Mouse (Mus musculus) gastrocnemius, adult 18-20 months (tissue): ENCODE data around the gene Angpt4. TPM values are rescaled to one million over a fixed set of nuclear protein-coding genes. Genes with fewer than 3 reads are reported as not detected.

Source experiments
- DNase-seq: peaks from one replicate; pipeline ENCODE4 v3.0.0; 2021; ENCODE audit warnings: low spot score
- total RNA-seq, 2 experiments: library from RNA; stranded (reverse); gene quantifications; 2 replicates each; pipeline ENCODE4 v1.2.3; 2021

Gene Angpt4
- total RNA-seq, 2 experiments from 2014 or later: 0.18 to 0.24 TPM

DNA sequence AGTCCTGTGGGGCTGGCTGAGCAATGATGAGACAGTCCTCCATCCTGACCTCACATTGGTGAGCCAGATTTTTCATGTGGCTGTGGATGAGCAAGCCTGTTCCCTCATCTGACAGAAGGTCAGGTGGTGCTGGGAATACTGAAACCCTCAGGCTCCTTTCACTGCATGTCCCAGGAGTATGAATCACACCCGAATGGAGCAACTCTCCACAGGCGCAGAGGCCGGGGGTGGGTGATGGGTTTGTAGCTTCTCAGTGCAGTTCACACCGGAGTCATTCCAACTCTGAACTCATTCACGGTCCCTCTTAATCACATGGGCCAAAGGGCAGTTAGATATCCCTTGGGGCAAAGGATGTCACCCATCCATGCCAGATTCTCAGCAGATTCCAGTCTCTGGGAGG is 3.1 kb downstream of the Angpt4 start:
- DNase-seq: no peak

DNA sequence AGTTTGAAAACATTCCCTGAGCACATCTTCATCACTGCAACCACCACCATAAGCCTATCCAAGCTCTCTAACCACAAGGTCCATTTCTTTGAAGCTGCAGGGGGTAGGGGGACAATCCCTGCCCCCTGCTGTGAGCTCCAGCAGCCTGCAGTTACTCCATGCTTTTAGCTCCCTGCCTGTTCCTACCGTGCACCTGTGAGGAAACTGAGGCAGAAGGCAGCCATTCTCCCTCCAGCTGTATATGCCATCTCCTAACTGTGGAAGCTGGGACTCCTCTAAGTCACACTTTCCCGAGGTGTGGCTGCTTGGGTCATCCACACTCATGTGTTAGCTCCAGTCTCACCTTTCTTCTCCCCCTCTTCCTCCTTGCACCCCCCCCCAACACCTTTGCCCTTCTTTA is 4.1 kb downstream of the Angpt4 start:
- no peak for DNase-seq

DNA sequence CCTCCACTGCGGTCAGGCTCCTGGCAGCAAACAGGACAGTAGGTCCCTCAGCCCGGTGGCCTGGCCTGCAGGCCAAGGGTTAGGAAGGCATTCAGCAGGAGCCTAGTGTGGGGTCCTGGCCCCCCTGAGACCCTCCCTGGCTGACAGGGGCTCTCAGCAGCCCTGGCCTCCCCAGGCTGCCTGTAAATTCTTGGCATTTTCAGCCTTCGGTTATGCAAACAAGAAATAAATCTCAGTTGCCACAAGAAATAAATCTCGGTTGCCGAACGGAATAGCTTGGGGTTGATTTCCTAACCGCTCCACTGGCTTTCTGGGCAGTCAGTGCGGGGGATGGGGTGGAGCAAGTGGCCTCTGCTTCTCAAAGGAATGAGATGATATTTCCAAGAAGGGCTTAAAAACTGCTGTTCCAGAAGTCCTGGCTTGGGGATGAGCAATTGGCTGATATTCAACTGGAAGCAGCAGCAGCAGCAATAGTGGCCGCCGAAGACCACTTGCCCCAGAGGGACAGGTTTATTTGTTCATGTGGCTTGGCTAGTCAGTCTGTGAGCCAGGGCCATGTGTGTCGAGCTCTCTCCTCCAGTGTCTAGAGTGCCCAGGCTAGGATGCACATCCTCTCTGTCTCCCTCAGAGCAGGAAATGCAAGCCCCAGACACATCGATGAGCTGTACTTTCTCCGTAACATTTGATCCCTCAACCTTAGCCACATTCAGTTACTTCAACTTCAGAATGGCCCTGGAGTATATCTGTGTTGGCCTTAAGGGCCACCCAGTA is 5.2 kb downstream of the Angpt4 start:
- DNase-seq: peak; percentile 55

DNA sequence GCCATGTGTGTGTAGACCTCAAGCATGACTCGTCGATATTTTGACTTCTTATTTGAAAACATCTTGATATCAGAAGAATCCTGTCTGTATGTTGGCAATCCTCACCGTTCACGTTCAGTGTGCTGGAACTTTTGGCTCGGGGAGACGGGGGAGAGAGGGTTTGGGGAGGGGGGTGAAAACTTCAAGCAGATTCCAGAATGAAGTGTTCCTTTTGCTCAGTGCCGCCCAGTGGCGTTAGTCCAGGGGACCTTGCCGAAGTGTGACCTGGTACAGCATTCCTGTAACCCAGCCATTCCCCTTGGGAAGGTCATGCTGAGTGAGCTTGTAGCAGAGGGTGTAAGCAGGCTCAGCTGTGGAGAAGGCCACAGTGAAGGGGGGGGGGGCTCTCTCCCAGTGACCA is 8.1 kb downstream of the Angpt4 start:
- no peak for DNase-seq

DNA sequence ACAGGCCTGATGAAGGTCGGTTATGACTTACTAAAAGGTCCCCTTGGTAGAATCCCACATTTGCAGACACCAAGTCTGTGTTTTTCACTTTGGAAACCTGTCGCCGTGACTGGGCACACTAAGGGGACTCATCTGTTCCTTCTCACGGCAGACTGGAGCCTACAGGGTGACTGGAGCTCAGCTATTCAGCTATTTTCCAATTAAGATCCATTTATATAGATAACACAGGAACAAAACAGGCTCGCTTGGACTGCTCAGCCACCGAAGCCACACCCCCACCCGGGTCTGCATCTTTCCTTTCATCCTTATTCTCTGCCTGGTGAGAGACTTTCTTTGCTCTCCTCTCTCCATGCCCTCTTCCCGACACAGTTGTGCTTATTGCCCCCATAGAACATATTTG is 10.1 kb downstream of the Angpt4 start:
- no peak for DNase-seq

DNA sequence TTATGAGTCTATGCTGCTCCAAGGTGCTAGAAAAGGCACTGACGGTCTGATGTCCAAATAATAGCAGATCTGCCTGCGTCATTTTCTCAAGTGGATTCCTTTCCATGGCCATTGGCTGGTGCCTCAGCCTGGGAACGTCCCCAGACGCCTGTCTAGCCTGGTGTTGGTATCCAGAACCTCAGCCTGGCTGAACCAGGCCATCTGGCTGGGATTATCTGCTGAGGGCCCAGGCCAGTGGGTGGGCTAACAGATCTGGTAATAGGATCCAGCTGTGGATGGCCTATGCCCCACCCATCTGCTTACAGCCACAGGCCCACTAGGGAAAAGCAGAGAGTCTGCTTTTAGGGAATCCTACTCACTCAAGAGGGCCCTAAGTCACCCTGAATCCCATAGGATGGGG is 10.6 kb downstream of the Angpt4 start:
- DNase-seq: peak; percentile 54

DNA sequence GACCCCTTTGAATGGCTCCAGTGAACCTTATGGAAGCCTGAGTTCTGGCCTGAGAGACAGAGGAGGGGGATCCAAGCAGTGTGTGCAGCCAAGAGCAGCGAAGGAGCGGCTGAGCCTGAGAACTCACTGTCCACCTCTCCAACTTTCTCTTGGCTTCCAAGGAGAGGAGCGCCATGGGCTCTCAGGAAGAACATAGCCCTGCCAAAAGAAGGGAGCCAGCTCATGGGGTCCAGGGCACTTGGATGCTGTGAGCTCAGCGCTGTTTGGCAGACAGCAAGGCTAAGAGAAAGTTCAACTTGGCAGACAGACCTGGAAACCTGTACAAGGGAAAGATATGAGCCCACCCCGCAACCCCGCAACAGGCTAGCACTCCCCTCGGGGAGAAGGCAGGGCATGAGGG is 13.3 kb downstream of the Angpt4 start:
- no peak for DNase-seq

DNA sequence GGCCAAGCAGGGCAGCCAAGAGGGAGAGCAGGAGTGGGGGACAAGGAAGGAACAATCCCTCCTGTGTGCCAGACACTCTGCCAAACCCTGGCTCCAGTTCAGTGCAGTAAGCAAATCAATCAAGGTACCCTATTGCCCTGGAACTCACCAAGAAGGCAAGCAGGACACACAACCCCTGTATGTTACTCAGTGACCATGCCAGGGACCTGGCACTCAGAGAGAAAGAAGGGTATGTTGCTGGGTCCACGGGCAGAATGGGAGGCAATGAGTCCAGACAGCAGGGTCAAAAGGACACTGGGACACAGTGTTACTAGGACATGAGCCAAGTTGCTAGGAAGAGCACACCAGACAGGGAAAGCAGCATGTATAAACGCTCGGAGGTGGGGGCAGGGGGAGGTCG is 14.7 kb downstream of the Angpt4 start:
- no peak for DNase-seq

DNA sequence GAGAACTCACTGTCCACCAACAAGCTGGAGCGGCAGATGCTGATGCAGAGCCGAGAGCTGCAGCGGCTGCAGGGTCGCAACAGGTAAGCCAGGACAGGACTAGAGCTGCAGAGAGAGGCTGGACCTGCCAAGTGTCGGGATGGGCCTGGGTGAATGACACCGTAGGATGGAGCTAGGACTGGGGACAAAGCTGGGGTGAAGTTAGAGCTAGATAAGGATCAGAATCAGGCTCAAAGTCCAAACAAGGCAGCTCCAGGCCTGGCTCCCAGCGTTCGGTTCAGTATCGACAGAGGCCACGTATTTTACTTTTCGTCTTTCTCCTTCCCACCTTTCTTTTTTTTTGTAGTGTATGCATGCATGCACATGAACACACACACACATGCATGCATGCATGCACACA is 16.1 kb downstream of the Angpt4 start:
- no peak for DNase-seq

DNA sequence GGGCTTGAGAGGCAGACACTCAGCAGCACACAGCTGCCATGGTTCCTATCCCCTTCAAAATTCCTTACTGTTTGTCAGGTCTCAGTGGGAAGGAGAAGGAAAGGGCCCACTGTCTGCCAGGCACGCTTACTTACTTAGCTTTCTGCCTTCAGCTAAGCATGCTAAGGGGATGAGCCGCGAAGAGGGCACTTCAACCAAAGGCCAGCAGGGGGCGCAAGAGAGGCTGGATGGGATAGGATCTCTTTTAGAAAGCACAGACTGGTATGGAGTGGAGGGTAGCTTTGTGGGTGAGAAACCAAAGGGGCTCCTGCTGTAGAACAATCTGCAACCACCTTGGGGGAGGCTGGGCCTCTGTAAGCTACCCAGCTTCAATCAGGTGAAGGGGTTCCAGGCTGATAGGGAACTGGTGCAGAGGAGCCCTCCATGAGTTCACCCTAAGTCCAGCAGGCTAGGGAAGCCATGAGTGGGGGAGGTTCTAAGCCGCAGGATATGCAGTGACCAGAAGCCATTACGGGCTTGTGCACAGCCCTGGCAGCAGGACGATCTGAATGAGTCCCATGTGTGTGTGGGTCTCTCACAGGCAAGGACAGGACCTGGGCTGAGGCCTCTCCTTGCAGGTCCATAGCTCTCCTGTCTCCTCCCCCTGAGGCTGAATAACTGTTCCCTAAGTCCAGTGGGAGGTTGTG is 19.5 kb downstream of the Angpt4 start:
- DNase-seq: peak; percentile 87

DNA sequence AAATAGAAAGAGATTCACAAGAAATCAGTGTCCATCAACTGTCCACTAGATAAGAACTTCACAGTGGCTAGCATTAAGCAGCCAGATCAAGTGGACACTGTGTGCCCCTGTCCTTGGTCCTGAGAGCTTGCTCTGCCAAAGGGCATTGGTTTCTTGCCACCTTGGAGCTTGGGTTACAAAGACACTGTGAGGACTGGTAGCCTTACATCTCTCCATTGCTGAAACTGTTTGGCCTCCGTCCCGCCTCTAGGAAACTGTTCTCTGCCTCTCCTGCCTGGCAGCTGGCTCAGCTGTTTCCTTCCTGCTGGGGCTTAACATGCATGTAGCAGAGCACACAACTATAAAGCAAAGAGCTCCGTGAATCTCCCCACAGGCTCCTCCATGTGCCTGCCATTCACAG is 26.9 kb downstream of the Angpt4 start:
- DNase-seq: peak; percentile 91

DNA sequence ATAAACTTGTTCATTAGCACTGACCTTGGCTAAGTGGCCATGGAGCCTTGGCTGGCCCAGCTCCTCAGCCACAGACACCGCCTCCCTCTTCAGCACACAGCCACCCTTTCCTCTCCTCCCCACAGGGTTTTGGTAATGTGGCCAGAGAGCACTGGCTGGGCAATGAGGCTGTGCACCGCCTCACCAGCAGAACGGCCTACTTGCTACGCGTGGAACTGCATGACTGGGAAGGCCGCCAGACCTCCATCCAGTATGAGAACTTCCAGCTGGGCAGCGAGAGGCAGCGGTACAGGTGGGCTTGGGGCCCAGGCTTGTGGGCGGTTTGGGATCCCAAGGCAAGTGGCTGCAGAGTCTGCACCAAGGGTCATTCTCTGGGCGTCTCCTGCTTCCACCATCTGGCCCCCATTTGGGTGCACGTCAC is 27.8 kb downstream of the Angpt4 start:
- peak; percentile 47 for DNase-seq

DNA sequence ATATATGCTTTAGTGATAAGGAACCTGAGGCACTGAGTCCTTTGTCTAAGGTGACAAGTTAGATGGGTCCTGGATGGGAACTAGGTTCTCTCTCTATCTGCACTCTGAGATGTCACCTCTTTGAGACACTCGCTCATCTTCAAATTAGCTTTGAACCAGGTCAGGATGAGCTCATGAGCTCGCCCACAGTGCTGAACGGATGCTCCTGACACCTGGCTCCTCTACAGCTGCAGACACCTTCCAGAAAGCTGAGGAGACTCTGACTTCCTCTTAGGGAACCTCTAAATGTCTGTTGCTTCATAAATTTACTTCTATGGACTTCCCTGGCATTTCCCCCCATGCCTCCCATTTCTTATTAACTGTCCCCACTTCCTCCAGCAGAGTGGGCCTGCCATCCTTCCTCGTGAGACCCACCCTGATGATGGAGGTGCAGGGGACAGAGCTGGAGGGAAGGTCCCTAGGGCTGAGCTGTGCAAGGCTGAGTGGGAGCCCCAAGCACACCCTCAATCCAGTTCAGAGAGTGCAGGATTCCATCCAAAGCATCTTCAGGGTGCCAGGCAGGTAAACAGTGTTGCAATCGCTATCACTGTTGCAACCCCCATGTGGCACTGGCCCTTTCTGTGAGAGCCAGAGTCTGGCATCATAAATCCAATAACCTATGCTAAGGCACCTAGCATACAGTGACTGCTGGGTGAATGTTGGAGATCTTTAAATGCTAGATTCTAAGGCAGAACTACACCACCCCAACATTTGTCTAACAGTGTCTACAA is 28.8 kb downstream of the Angpt4 start:
- DNase-seq: no peak

DNA sequence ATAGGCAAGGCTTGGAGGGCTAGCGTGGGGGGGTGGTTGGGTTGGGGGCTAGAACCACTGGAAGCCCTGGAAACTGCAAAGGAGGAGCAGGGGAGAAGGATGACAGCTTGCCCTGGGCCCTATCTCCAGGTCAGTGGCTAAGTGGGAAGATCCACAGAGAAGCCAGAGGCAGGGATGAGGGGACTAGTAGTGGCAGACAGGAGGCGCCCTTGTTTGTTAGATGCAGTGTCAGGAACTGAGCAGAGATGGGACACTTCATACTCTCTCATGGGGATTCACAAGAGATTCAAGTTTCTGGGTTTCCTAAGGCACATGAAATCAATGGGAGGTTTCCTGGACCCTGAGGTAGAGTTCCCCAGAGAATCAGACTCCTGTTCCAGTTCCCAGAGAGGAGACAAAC is 30.3 kb downstream of the Angpt4 start:
- DNase-seq: peak; percentile 45

DNA sequence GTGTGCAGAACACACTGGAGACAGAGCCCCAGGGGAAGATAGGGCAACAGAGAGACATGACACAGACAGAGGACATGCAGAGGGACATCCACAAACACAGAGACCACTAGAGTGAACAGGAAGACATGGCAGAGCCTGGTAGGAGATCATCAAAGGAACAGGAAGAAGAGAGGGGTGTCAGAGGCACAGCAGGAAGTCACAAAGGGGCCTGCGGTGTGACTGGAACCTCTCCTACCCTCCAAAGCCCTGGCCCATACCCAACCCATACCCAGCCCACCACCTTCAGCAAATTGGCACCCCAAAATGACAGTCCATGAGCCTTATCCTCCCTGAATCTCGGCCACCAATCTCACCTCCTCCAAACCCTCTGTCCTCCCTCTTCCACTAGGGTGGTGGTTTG is 33.1 kb downstream of the Angpt4 start:
- no peak for DNase-seq

DNA sequence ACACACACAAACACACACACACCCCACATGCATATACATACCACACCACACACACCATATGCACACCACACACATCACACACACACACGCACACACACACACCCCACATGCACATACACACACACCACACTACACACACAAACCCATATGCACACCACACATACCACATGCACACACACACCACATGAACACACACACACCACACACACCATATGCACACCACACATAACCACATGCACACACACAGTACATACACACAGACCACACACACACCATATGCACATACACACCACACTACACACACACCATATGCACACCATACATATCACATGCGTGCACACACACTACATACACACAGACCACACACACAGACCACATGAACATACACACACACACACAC is 36.6 kb downstream of the Angpt4 start:
- no peak for DNase-seq

DNA sequence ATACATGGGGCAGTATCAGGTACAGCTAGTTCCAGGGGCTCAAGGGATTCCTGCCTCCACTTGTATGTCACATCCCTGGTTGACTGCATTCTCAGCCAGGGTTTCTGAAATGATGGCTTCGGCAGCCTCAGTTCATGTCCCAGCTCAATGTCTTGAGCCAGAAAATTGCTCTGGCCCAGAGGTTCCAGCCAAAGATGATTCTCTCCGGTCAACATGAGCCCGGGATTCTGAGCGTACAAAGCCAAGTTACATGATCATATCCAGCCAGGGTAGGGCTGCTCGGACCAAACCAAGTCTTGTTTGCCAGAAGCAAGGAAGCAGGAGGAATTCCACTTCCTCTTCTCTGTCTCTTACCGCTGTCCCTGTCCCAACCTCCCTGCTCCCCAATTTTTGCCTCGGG is 37.3 kb downstream of the Angpt4 start:
- DNase-seq: peak; percentile 41

DNA sequence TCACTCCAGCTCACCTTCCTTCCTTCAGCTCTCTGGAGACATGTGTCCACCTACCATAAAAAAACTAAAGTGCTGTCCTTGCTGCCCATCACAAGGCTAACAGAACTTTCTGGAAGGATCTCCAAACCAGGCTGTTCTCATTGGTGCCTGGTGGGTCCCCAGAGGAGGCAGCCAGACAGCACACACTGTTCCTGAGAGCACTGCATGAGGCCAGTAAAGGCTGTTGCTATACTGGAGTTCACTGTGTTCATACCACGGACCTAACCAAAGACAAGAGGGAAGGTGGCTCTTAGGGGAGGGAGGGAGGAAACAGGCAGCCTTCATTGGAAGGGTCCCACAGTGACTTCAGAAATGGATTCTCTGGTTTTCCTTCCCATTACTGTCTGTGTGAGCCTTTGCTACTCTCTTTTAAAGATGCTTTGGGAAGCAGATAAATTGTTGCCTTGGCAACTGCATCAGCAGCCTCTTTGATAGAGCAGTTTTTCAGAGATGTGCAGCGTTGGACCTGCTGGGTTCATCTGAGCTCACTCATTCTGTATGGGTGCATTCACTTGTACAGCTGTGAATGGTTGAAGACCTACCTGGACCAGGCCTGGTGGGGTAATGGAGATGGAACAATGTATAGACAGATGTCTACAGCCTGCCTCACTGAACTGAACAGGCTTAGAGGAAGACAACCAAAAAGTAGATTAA is 38.2 kb downstream of the Angpt4 start:
- no peak for DNase-seq

DNA sequence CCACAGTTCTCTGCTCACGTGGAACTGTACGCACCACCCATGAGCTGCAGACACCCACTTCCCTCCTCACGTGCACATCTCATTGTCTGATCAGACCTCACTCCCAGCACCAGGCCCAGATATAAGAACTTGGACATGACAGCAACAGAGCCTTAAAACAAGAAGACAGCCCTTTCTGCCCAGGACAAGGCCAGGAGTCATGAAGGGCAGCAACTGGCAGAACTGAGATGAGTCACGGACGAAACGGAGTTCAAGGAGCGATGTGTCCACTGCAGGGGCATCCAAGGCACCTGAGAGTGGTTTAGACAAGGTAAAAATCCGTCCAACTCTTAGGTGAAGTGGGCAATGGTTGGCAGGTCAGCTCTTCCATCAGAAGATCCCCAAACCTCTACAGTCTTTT is 42.7 kb downstream of the Angpt4 start:
- DNase-seq: no peak

DNA sequence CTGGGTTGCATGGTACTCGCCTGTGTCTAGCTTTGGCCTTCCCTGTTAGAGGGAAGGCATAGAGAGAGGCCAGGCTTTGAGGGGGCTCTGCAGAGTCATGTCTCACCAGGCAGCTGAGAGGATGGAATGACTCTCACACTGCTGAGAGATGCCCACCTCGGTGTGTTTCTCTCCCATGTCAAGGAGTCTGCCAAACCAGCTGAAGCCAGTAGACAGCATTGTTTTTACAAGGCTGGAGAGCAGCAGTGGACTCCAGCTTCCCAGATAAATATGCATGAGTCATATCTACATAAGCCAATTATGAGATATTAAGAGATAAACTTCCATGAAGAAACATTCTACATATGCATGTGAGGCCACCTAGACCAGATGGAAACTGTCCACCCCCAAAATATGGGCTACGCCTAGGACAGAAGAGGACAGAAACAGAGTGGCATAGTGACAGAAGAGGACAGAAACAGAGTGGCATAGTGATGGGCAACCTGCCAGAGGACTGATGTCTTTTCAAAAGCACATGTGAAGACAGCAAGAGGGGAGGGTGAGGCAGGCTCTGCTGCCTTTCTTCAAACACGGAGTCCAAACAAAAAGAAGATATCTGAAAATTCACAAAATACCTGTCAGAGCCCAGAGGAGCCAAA is 45.6 kb downstream of the Angpt4 start:
- DNase-seq: no peak

DNA sequence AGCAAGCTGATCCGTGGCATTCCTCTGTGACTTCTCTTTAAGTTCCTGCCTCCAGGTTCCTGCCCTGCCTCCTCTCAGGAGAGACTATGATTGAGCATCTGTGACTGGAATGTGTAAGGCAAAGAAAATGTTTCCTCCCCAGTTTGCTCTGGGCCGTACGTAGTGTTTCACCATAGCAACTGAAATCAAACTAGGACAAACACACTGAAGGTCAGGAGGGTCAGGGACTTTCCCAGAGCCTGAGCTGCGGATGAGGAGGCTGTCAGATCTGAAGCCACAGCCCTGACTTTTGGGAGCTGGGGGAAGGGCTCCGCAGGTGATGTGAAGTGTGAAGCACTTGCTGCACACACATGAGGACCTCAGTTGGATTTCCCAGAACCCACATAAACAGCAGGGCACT is 48.3 kb downstream of the Angpt4 start:
- DNase-seq: peak; percentile 30
